Mouse (Mus musculus) heart, embryonic 13.5 days (tissue): ENCODE results near the gene Klhdc2. TPM values are rescaled to one million over a fixed set of nuclear protein-coding genes. Genes with fewer than 3 reads are reported as not detected.

ENCODE experiments used
- polyA plus RNA-seq: library from polyadenylated mRNA; unstranded; fragments of >200 nt; fragmentation: Nextera tagmentation; extraction: Ambion mirVana; gene quantifications from 2 replicates; pipeline ENCODE4 v1.2.1, GENCODE M21; 2015

Klhdc2 gene
- polyA plus RNA-seq, 1 experiment from 2014 or later, result 118 TPM

Other genes starting within 250 kb of the Klhdc2 start
- gene Rps29, start 137.5 kb upstream of the Klhdc2 start, polyA plus RNA-seq, result 1,386 and 1,427 TPM in 2 replicates
- gene Lrr1, start 127.9 kb upstream of the Klhdc2 start, polyA plus RNA-seq, result 12.8 and 18.0 TPM in 2 replicates
- 471 and 531 TPM in 2 replicates for gene Rpl36al, start 112.6 kb upstream of the Klhdc2 start, polyA plus RNA-seq
- gene Mgat2, start 112.5 kb upstream of the Klhdc2 start, polyA plus RNA-seq, result 36.5 and 36.8 TPM in 2 replicates
- 19.0 and 20.5 TPM in 2 replicates for gene Gm49383, start 99.6 kb upstream of the Klhdc2 start, polyA plus RNA-seq
- 6.4 and 6.8 TPM in 2 replicates for gene Dnaaf2, start 98.3 kb upstream of the Klhdc2 start, polyA plus RNA-seq
- 14.2 and 20.8 TPM in 2 replicates for gene Gm49384, start 92.4 kb upstream of the Klhdc2 start, polyA plus RNA-seq
- 14.6 and 18.5 TPM in 2 replicates for gene Pole2, start 68.5 kb upstream of the Klhdc2 start, polyA plus RNA-seq
- gene Klhdc1, start 55.5 kb upstream of the Klhdc2 start, polyA plus RNA-seq, result 8.6 and 9.8 TPM in 2 replicates
- gene Nemf, start 60.5 kb downstream of the Klhdc2 start, polyA plus RNA-seq, result 56.4 and 64.7 TPM in 2 replicates
- 31.5 and 31.9 TPM in 2 replicates for gene Arf6, start 75.5 kb downstream of the Klhdc2 start, polyA plus RNA-seq
- 0.88 and 0.94 TPM in 2 replicates for gene Gm9887, start 75.8 kb downstream of the Klhdc2 start, polyA plus RNA-seq